Mouse (Mus musculus): Measurements from ENCODE around the gene Dpm2.

The Dpm2 gene

DNA sequence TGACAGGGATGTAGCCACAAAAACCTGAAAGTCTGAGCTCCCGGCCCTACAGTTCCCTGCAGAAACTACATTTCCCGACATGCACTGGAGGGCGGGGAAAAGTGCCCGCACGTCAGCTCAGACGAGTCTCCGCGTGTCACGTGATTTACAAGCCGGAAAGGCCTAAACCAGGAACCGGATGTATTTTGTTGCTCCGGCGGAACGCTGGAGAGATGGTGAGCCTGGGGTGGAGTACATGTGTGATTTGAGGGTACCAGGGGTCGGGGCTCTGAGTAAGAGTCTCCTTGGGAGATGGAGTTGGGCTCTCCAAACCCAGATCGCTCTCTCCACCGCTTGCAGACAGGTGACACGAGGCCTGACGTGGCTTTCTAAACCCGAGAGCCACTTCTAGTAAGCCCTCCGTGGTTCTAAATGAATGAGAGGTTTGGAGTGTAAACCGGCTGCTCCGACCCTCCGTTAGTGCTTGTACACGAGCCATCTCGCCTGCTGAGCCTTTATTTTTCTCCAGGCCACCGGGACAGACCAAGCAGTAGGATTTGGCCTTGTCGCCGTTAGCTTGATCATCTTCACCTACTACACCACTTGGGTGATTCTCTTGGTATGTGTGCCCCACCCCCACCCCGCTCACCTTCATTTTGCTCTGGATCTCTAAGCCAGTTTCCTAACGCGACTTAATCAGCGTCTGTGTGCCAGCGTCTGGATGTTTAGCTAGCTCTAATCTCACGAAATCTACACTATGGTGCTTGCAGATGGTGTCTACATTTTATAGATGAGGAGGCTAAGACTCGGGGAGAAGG, at the start of gene Dpm2:
Dpm2 (plus strand) TSS at position 161 of the 797 bp plus-strand sequence.
- peak; percentile 43 for DNase-seq (ENCODE audit: extremely low read depth, low read depth, low spot score)

DNA sequence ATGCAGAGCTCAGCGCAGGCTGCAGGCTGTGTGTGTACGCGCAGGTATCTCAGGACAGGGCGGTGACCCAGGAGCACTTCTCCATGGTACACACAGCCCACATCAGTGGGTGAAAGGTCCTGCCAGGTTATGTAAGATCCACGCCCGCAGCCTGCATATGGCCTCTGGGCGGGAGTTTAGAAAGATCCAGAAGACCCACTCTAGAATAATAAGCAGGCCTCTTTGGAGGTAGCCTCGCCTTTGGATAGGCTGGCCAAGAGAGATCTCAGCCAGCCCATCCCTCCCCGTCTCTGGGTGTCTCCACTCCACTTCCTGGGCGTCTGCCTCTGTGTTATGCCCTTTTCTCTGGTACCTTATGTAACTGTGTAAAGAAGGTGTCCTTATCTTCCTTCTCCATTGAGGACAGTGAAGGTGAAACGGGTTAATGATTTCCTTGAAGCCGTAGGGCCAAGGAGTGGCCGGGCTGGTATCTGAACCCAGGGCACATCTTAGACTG, 46.1 kb upstream of the Dpm2 start:
- DNase-seq (ENCODE audit: extremely low read depth, low read depth, low spot score), result no peak

DNA sequence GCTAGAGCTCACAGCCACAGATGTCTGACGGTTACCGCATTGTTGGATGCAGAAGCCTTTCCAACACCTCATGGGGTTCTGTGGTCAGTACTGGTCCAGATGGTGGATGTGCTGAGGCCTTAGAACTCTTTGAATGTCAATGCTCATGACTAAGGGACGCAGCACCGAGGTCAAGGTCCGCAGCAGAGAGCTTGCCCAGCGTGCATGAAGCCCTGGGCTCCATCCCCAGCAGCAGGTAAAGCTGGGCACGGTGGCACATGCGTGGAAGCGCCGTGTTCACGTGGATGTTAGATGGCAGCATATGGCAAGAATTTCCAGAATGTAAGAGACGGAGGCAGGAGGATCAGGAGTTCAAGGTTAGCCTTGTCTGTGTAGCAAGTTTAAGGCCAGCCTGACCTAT, 44.8 kb upstream of the Dpm2 start:
- DNase-seq (ENCODE audit: extremely low read depth, low read depth, low spot score), result no peak

DNA sequence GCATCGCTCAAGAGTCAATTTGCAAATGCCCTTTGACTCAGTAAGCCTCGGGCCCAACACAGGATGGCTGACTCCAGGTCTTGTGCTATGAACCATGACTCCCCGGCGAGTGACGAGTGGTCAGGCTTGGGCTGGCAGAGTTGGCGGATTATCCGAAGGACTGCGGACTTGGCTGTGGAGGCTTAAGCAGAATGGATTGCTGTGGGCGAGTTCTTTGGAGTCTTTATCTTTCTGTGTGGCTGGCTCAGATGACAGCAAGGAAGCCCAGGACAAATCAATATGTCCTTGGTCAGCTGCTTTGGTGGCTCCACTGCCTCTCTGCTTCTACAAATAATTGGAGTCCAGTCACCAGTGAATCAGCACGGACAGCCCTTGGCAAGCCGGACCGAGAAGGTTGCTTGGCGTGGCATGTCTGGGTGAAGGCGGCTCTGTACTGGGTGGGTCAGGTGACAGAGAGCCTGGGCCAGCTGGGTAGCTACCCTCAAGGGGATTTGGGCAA, 43.1 kb upstream of the Dpm2 start:
- DNase-seq (ENCODE audit: extremely low read depth, low read depth, low spot score), result no peak

DNA sequence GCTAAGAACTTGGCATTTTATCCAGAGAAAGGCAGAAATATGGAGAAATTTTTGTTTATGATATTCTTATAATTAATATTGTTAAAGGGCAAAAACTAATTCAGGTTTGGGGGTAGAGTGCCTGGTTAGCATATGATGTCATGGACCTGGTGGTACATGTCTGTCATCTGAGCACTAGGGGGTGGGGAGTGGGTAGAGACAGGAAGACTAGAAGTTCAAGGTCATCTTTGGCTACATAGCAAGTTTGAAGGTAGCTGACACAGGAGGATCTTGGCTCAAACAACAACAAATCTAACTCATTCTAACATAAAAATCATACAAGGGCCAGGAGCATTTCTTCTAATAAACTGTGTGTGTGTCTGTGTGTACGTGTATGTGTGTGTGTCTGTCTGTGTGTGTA, 42.3 kb upstream of the Dpm2 start:
- no peak for DNase-seq (ENCODE audit: extremely low read depth, low read depth, low spot score)

DNA sequence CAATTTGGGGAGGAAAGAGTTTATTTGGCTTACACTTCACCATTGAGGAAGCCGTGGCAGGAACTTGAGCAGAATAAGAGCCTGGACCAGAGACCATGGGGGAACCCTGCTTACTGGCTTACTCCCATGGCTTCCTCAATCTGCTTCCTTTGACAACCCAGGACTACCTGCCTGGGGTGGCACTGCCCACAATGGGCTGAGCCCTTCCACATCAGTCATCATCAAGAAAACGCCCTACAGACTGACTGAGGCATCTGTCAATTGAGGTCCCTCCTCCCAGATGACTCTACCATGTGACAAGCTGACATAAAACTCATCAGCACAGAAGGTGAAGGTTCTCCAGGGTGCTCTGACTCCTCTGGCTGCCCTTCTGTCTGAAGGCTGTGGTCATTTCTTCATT, 40.2 kb upstream of the Dpm2 start:
- no peak for DNase-seq (ENCODE audit: extremely low read depth, low read depth, low spot score)

DNA sequence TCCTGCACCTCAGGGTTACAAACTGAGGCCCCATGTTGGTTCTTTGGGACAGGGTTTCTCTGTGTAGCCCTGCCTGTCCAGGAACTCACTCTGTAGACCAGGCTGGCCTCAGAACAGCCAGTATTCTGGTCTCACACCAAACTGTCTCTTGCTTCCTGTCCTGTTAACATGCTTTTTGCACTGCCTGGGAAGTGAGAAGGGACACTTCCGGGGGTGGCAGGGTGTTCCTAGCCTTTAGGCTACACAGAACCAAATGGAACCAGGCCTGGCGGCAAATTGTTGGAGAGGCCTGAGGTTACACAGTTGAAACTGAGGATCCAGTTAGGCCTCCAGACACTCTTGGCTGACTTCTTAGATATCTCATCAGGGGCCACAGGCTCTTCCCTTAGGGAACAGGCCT, 37.5 kb upstream of the Dpm2 start:
- no peak for DNase-seq (ENCODE audit: extremely low read depth, low read depth, low spot score)

DNA sequence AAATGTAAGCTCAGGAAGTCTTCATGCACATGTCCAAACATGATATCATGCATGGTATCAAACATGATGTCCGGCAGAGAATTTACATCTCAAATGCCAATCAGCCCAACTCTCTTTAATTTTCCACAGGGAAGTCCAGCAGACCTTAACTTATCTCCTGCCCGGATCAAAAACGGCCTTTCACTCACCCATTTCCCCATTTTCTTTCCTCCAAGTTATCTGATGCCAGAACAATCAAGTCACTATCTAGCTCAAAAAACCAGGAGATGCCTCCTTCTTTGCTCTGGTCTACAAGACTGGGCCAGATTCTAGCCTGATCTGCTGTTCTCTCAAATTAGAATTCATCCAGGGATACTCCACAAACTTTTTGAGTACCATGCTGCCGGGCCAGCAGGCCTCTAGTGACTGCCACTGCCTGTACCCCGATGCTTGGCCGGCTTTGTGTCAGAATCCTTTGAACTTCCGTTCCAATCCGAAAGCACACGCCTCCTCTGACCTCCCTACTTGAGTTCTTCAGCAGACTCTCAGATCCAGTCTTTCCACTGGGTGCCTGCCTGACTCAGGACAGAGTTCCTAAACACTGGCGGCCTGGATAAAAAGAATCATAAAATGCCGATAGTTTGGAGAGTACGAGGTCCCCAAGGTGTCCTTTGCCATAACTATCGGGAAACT, 36.5 kb upstream of the Dpm2 start:
- DNase-seq (ENCODE audit: extremely low read depth, low read depth, low spot score), result no peak

DNA sequence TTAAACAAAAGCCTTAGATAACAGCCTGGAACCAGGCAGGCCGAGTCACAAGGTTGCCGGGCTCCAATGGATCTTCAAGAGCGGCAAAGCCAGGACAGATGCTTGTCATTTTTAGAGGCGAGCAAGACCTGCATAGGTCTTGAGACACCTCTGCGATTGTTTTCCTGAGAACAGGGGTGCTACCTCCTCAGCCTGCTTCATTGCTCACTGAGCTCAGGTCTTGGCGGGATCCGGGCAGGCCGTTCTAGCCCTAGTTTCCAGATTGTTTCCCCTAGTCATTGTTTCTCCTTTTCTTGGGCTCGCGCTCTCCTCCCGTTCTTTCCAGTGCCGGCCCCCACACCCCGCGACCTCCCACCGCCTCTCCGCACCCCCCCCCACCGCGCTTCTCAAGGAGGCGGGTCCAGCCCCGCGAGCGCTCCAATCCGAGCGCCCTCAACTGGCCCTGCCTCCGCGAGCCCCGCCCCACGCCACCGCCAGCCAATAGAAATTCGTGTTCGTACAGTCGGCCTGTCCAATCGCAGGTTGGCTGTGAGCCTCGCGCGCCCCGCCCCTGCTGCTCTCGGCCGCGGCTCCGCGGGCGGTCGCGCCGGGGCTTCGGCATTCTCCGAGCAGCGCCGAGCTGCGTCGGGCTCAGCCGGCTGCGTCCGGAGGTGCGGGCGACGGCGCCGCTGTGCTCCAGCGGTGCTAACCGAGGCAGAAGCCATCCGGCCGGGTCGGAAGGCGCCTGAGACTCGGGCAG, 35.8 kb upstream of the Dpm2 start, which contains the start of gene Fam102a:
Fam102a (plus strand) TSS at position 600 of the 739 bp plus-strand sequence.
- DNase-seq (ENCODE audit: extremely low read depth, low read depth, low spot score), result no peak

DNA sequence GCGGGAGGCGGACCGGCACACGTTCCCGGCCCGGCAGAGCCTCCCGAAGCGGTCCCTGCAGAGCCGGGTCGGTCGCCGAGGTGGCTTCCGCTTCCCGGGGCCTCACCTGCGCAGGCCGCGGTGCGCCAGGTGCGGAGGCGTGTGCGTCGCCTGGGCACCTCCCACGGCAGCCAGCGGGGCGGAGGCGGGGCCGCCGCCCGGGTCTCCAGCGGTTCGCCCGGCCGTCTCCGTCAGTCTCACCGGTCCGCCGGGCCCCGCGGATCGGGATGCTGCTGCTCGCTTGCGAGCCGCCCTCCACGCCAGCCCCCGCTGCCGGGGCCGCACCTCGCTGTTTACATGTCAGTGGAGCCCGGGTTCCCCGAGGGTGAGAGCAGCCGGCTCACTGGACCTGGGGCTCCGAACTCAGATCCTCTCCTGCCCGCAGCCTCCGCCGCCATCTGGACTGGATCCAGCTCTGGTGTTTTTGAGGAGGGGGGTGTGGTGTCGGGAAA, 35.1 kb upstream of the Dpm2 start:
- no peak for DNase-seq (ENCODE audit: extremely low read depth, low read depth, low spot score)

DNA sequence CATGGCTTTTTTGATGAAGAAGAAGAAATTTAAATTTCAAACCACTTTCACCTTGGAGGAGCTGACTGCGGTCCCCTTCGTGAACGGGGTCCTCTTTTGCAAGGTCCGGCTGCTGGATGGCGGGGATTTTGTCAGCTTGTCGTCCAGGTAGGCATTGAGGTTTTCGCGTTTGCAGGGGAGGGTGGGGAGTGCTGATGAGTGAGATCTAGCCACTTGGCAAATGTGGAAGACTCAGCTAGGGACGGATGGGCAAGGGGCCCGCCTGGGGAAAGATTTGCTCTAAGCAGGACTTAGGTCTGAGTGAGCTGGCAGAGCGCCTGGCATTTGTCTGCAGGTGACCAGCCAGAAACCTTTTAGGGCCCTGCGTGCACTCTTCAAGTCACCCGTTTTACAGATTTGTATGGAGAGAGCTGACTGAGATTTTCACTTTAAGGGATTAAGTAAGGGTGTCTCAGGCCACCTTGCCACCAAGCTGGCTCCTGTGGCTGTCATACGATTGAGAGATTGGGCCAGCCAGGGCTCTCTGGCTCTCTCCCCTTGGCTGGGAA, 34.5 kb upstream of the Dpm2 start:
- no peak for DNase-seq (ENCODE audit: extremely low read depth, low read depth, low spot score)

DNA sequence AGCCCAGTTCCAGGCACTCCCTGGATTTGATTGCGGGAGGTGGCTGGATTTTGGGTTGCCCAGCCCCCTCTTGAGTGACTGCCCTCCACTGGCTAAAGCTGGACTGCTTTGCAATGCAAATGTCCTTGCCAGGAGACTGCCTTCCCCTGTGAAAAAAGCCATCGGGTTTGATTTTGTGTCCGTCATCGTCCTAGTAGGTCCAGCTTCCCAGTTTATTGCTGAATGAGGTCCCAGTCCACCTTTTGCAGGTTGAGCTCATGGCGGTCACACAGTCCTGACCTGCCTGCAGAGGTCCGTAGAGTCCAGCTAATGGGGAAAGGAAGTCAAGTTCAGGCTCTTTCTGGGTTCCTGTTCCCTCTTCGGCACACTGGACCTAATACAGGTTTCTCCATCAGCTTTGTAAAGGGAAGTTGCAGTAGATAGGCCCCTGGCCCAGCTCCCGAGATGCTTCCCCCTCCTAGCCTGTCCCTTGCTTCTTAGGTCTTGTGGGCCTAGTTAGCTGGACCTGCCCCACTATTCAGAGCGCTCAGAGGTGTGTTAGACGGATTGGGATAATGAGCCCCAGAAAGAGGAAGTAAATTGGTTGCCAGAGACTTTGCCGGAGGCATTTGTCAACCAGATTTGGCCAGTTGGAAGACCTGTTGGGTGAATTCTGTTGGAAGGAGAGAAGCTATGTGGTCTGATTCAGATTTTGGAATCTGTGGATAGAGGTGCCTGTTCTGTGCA, 33.9 kb upstream of the Dpm2 start:
- DNase-seq (ENCODE audit: extremely low read depth, low read depth, low spot score), result no peak

DNA sequence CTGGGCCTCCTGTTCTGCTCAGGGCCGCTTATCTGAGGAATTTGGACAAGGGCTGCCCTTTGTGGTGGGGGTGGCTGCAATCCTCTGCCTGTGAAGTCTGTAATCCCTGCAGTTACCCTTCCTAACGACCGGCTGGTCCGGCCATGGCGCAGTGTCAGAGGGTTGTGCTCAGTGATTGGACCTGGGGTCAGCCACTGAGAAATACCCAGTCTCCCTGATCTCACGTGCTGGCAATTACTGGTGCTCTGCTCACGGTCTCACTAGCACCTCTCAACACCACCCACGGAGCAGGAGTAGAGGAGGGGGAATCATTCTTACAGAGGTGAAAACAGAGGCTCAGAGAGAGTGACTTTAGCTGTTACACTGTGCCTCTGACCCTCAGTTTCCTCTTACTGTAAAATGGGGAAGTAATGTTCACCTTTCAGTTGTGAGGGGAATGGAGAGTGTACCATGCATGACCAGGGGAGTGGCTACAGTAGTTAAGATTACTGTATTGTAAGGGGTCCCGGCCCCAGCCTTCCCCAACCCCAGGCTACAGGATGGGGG, 33.2 kb upstream of the Dpm2 start:
- no peak for DNase-seq (ENCODE audit: extremely low read depth, low read depth, low spot score)

DNA sequence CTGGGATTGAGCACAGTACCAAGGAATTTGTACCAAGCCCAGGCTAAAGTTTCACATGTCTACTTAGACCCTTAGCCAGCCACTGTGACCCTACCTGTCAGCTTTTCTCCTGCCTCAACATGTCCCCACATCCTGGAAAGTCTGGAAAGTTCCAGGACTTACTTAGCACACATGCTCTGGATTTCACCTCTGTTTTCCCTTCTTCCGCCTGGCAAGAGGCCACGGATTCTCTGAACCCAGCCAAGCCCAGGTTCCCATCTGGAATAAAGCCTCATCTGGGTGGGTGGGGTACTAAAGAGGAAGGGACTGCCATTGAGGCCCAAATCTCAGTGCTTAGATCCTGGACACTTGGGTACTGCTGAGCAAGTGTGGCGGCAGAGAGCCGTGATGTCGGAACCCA, 32.7 kb upstream of the Dpm2 start:
- no peak for DNase-seq (ENCODE audit: extremely low read depth, low read depth, low spot score)

DNA sequence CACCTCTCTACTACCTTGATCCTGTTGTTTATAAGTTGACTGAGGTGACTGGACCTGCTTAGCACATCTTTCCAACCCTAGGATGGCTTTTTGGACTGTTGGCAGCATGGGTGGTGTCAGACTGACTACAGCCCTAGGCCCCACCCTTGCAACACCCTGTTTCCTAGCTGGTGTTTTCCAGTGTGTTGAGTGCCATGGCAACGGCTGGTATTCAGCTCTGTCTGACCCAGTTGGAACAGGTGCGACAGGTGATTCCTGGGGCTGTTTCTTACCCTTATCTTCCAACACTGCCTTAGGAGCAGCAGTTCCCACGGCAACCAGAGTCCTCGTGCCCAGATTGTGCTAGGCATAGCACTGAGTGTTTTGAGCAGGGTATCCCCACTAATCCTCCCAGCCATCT, 32.2 kb upstream of the Dpm2 start:
- DNase-seq (ENCODE audit: extremely low read depth, low read depth, low spot score), result no peak

DNA sequence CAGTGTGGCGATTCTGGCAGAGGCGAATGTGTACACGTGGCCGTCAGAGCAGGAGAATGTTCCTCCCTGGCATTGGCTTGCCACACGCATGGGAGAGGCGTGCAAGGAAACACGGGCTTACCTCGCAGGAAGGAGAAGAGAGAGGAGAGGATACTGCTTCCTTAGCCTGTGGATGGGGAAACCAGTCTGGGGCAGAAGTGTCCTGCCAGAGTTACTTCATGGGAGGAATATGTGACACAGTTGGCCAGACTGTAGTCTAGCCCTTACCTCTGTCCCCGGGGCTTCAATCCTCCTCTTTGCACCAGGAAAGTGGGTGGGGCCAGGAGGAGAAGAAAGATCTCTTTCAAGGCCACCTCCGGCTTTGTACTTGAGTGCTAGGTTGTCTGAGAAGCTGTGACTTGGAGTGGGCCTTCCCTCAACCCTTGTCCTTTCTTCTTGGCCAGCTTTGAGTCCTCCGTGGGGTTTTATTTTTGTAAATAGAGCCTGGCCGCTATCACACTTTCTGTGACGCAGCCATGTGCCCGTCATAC, 31.1 kb upstream of the Dpm2 start:
- peak; percentile 67 for DNase-seq (ENCODE audit: extremely low read depth, low read depth, low spot score)

DNA sequence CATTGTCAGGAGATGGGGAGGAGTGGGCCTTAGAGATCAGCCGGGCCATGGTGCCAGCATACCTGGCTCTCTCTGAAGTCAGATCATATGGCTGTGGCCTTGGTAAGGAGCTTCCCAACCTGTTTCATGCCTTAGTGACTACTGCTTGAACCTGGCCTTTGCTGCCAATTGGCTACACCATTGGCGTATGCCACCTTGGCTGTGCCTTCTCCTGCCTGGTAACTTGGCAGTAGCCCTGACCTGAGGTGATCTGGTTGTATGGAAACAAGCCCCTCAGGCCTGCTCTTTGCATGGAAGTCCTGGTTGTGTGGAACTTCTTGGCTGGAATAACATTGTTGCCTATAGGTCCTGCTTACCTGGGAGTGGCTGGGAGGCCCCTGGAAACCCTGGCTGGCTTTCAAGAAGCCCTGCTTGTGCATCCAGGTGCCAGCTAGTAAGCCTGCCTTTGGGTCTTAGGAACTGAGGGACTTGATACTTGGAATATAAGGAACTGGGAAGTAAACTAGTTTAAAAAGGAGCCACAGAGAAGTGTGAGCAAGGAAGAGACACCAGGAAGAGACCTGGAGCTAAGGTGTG, 29.2 kb upstream of the Dpm2 start:
- DNase-seq (ENCODE audit: extremely low read depth, low read depth, low spot score), result peak; percentile 86

DNA sequence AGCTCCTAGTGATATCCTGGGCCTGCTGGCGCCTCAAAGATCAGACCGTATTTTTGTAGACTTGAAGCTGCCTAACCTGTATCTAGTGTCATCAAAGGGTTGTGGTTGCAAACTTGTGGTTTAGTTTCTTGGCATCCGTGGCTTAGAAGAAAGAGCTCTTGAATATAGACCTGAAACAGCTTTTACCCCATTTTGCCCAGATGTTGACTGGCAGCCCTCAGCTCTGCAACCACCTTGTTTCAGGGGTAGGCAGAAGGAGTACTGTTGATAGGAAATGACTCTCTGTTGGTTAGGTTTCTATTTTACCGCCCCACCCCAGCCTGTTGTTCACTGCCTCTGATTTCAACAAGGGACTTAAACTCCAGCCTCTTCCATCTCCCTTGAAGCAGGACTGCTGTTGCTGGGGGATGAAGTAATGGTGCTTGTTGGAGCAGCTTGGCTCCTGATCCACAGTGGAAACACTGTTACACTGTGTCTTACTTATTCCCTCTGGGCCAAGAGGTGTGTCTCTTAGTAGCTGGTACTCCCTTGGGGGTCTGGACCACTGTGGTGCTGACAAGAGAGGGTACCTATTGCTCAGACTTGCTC, 28.6 kb upstream of the Dpm2 start:
- DNase-seq (ENCODE audit: extremely low read depth, low read depth, low spot score), result no peak

DNA sequence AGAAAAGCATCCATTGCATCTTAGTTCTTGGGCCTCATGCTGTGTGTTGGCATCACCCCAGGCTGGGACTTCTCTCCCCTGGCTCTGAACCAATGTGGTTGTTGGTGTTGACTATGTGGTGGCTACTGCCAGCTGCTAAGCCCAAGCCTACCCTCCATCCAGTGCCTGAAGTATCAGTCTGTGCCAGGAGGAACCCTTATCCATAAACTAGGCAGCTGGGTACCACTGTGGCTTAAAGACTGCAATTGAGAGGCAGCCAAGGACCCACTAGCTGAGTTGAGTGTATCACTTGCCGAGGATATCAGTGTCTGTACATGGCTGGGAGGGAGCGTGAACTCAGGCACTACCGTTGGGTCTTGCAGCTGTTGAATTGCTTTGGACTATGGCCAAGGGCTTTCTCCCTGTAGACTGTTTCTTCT, 27.6 kb upstream of the Dpm2 start:
- DNase-seq (ENCODE audit: extremely low read depth, low read depth, low spot score), result no peak
